Mouse (Mus musculus) right cerebral cortex, postnatal 36 days (tissue): ENCODE measurements around the gene Mfn1.
A peak's percentile ranks its signal among the peaks of the same experiment; 100 is the strongest.

Experiments
- DNase-seq, 2 experiments: peaks; one replicate each; pipeline ENCODE4 v3.0.0; 2022; ENCODE audit warnings: low spot score in 2 of 2, mixed read lengths in 1 of 2

Gene Mfn1

DNA sequence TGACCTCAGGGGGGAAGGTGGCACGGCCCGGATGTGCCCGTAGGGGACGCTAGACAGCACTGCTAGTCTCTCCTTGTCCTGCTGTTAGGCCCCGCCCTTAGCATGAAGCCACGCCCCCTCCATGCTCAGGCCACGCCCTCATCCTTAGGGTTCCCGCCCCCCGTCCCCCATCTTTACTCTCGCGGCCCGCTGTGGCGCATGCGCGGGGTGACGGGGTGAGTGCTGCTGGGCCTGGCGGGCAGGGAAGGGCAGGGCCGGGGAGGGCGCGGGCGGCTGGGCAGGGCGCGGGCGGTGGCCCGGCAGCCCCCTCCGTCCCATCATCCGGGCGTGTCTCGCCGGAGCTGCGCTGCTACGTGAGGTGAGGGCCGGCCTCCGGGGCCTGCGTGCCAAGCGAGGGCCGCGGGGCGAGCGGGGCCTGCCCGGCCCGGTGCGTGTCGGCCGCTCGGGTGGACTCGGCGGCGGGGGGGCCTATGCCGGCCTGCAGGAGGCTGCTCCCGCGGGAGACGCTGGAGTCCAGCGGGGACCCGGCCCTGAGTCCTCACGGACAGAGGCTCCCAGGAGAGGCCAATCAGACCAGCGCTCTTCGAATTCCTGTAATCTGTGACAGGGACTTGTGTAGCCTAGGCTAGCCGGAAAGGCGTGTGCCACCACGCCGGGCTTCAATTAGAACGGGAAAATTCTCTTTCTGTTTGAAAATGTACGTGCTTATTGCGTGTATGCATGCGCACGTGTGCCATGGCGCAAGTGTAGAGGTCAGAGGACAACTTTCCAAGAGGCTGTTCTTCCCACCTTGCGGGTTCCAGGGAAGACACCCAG lies 18.7 kb upstream of the Mfn1 start:
- peak; percentile 88 to 89 for DNase-seq

- peak in 1 of 2 experiments; percentile 20 for DNase-seq
Measured at GRCm38 (mm10) chr3:32511191-32511550, 18.1 kb upstream of the Mfn1 start.

DNA sequence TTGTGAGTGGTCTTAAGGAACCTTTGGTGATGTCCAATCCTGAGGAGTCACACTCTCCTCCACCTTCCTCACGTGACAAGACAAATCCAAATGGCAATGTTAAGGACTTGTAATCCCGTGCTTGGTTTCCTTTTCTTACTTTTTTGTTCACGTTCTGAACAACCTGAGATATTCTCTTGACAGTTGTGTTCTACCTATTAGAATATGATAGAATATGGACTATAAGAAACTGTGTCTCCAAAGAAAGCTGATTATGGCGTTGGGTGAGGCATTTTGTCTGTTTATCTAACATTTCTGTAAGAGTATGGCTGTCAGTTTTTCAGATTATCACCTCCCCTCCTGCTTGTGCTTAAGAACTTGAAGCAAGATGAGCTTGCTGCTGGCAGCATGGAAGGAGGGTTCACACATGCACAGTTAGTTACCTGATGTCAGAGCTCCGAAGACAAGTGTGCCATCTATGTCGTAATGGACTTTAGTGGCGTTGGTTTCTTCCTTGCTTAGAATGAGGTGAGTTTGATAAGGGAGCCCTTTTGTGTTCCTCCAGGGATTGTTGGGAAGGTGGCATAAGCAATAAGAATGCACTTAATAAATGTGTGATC lies 16.5 kb upstream of the Mfn1 start:
- no peak for DNase-seq

DNA sequence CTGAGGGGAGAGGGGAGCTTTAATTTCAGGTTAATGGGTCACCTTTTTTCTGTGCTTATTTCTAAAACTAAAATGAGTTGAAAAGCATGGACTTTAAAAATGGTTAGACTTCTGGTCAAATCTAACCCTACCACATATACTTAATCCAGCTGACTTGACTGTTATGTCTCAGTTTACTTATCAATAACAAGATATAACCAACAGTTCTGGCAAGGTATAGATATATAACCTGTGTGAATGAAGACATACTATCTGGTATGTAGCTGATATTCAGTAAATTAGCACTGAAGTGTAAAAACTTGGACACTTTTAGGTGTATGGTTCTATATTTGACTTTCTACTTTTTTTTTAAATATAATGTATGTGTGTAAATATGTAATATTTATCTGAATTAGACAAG lies 15.7 kb upstream of the Mfn1 start:
- DNase-seq, result no peak

DNA sequence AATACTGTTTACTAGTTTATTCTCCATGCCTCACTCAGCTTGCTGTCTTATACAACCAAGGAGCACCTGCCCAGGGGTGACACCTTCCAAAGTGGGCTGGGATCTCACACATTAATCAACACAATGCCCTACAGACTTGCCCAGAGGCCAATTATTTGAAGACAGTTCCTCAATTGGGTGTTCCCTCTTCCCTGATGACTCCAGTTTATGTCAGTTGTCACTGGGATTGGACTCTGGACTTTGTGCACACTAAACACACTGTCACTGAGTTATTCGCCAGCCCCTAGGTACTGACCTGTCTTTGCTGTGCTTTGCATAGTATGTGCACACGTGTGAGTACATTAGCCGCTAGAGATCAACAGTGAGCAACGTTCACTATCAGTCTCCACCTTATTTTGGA lies 2.1 kb upstream of the Mfn1 start:
- DNase-seq, result no peak

- no peak for DNase-seq
Measured at GRCm38 (mm10) chr3:32530041-32530440, 776 bp downstream of the Mfn1 start.

- DNase-seq, result no peak
Measured at GRCm38 (mm10) chr3:32535692-32536091, 6.4 kb downstream of the Mfn1 start.

DNA sequence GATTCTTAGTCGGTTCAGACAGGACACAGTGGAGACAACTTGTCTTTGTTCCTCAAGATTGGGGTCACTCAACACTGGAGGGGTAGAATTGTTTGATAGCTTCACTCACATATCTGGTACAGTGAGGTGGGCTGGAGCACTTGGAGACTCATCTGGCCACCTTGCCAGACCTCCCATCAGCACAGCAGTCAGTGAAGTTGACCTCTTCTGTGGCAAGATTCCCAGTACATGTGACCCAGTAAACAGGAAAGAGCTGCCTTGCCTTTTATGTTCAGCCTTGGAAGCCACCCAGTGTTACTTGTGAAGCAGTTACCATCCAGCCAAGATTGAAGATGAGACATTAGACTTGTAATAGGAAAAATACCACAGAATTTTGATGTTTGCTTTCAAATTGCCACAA lies 8.3 kb downstream of the Mfn1 start:
- DNase-seq, result peak; percentile 24 to 32

GRCm38 (mm10) chr3:32538091-32538490 lies 8.8 kb downstream of the Mfn1 start:
- DNase-seq, result no peak

DNA sequence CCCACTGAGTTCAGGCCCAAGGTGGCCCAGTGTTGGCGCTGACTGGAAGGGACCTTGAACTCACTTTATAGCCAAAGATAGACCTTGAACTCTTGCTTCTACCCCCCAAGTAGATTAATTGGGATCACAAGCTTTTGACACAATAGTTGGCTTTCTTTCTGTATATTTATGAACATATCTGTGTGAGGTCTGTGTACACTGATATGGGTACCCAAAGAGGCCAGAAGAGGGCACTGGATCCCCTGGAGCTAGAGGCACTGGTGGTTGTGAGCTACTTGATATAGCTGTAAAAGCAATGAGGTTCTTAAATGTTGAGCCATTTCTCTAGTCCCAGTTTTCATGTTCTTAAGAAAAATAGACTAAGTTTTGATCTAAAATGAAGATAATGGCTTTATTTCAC lies 23.8 kb downstream of the Mfn1 start:
- DNase-seq, result no peak

GRCm38 (mm10) chr3:32563401-32563800 lies 34.1 kb downstream of the Mfn1 start:
- DNase-seq, result no peak

DNA sequence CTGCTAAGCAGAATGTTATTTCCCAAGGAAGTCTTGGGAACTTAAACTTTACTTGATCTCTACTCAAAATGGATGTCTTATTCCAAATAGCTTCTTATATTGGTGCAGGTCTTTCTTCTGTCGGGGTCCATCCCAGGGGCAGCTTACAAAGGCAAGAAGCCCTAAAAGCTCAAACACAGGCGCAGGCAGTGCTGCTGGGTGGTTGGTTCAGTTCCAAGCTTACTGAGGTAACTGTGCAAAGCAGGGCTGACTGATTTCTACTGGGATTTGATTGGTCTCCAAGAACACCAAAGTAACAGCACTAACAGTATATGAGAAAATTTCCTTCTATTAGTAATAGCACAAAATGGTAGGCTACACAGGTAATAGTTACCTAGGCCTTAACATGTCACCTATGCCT lies 43.8 kb downstream of the Mfn1 start:
- DNase-seq, result no peak

- no peak for DNase-seq
Measured at GRCm38 (mm10) chr3:32573881-32574280, 44.6 kb downstream of the Mfn1 start.

DNA sequence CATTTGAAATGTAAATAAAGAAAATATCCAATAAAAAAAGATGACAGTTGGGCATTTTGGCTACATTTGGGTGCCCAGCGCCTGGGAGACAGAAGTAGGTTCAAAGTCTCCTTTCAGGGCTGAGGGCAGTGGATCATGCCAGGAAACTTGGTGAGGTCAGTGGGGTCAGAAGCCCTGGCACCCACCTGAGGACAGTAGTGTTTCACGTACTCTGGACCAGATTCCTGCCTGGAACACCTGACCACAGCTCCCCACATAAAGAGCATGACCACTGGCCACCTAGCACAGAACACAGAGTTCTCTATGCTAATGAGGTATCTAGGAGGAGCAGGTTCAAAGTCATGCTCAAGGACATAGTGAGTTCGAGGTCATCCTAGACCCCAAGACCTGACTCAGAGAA lies 45.9 kb downstream of the Mfn1 start:
- no peak for DNase-seq

- no peak for DNase-seq
Measured at GRCm38 (mm10) chr3:32578772-32579171, 49.5 kb downstream of the Mfn1 start.

DNA sequence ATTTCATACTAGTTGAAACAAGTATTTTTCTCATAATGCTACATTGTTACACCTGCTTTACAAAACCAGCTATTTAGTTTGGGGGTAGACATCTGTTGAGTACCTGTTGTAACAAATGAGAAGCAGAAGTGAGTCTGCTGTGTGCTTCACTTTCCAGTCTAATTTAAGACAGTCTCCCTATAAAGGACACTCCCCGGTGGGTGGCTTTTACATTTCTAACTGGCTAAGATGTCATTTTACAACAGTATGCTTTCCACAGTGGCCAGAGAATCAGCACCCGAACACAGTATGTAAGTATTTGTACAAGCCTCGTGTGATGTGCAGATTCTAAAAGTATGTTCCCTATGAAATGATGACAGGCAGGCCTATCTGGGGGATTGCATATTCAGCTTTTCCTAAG lies 51.5 kb downstream of the Mfn1 start:
- DNase-seq, result no peak

- DNase-seq, result no peak
Measured at GRCm38 (mm10) chr3:32581911-32582310, 52.6 kb downstream of the Mfn1 start.

GRCm38 (mm10) chr3:32583489-32583888 lies 54.2 kb downstream of the Mfn1 start:
- no peak for DNase-seq

- DNase-seq, result no peak
Measured at GRCm38 (mm10) chr3:32586274-32586673, 57.0 kb downstream of the Mfn1 start.

DNA sequence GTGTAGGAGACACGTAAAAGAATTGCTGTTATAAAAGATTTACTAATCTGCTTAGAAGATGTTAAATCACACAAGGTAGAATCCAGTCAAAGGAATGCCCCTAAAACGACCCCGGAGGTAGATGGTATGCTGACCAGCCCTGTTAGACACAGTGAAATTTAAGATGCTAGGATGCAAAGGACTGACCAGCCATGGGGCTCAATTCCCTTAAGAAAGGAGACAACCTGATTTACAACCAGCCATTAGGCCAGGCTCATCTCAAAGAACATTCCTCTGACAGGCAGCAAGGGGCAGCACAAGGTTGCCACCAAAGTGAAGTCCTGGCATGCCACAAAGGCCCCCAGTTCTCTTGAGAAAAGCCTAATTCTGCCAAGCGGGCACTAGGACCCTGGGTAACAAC lies 65.8 kb downstream of the Mfn1 start:
- DNase-seq, result no peak

DNA sequence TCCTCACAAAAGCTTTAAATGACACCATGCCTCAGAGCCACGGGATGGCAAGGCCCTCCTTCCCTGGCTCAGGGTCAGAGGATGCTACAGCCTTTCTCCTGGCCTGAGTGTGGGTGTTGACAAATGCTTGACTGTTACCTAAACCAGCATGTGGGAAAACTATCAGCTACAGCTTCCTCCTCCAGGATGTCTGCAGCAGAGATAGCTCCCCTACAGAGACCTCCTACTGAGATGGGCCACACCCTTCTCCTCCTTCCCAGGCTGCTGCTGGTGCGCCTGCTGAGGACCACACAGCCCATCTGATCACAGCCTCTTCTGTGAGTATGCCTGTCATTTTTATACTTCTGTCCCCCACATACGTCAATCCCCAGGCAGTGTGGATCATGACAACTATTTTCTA lies 70.1 kb downstream of the Mfn1 start:
- DNase-seq, result no peak

GRCm38 (mm10) chr3:32601055-32601454 lies 71.8 kb downstream of the Mfn1 start:
- no peak for DNase-seq

DNA sequence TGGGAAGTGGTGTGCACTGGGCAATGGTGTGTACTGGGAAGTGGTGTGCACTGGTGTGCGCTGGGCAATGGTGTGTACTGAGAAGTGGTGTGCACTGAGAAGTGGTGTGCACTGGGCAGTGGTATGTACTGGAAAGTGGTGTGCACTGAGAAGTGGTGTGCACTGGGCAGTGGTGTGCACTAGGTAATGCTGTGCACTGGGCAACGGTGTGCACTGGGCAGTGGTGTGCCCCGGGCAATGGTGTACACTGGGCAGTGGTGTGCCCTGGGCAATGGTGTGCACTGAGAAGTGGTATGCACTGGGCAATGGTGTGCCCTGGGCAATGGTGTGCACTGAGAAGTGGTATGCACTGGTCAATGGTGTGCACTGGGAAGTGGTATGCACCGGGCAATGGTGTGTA lies 80.0 kb downstream of the Mfn1 start:
- DNase-seq, result no peak

DNA sequence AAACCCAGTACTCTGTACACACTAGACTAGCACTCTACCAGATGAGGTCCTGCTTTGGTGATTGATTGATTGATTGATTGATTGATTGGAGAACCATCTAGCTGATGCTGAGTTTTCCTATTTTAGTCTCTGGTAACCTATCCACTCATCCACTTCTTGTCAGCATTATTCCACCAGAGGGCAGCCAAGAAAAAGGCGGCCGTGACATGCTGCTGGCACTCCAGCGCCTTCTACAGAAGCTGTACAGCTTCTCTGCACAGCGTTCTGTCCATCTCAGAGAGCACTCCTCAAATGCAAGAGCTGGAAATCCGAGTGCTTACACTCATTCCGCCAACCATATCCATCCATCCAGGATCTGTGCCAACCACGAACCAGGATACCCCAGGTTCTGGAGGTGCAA lies 81.3 kb downstream of the Mfn1 start:
- peak; percentile 34 to 51 for DNase-seq
